Mouse (Mus musculus) liver, embryonic 14.5 days (tissue): ENCODE measurements at regions not wholly inside any gene's neighbourhood (a gene's known extent, or its start where the extent isn't known, plus 50 kb on each side); places are given as distances from the start of the nearest gene placed in this dataset.

Experiments used
- CTCF ChIP-seq: IDR thresholded peaks from 2 replicates; pipeline ENCODE4 v1.5.1; 2016; ENCODE audit warnings: antibody characterized with exemption, low read depth, control low read depth
- EP300 ChIP-seq: IDR thresholded peaks from 2 replicates; pipeline ENCODE4 v1.6.1; 2016; ENCODE audit warnings: antibody characterized with exemption, low read depth

DNA sequence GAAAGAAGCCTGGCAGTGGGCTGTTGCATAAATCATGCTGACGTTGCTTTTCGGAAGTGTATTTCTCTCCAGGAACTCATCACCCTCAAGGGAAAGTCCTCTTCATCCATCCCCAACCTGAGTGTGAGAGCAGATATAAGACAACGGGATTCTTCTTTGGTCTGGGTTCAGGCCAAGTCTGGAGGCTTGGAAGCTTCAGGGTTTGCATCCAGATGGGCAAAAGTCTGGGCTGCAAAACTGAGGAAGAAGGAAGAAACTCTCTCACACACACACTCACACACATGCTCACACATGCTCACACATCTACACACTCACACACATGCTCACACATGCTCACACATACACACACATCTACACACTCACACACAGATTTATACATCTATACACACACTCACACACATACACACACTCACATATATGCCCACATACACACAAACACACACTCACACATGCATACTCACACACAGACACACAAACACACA is 173.1 kb upstream of the Plxnc1 start:
- TF ChIP-seq CTCF (no peak), EP300 (no peak)
